Mouse (Mus musculus): ENCODE results near the gene Raf1. TPM values are rescaled to one million over a fixed set of nuclear protein-coding genes. Genes with fewer than 3 reads are reported as not detected.

The Raf1 gene
- polyA plus RNA-seq, 1 experiment from 2014 or later: 67.4 TPM

- H3K9me3 ChIP-seq (replicated peaks; ENCODE audit: low read length): no peaks in the 10 kb centered on the region
- H3K27ac ChIP-seq: no peak overlapping the region
- H3K4me2 ChIP-seq (ENCODE audit: low read length): no peak overlapping the region
- no peaks in the 10 kb centered on the region for H3K27me3 ChIP-seq (ENCODE audit: insufficient read depth, low read length)
- 81% methylated on average over 3 of the region's 3 CpGs for WGBS
- no peaks in the 10 kb centered on the region for H3K4me1 ChIP-seq (replicated peaks; ENCODE audit: insufficient read depth, low read length)
- no peak overlapping the region for H3K4me3 ChIP-seq (replicated peaks; ENCODE audit: low read depth, low read length)
- H3K36me3 ChIP-seq (ENCODE audit: insufficient read depth, low read length): no peaks in the 10 kb centered on the region
- DNase-seq (ENCODE audit: low spot score) (no peak), ATAC-seq (replicated peaks; ENCODE audit: low FRiP score, low read depth) (no peak)
- TF ChIP-seq CTCF (IDR thresholded peaks at IDR 0.05; ENCODE audit: low read depth): no peak
- H3K9ac ChIP-seq (ENCODE audit: low read depth, low read length): no peak overlapping the region
Observed at GRCm38 (mm10) chr6:115594463-115594862, 82.0 kb downstream of the Raf1 start.

GRCm38 (mm10) chr6:115593252-115593651 lies 83.2 kb downstream of the Raf1 start:
- DNase-seq (ENCODE audit: low spot score) (no peak), ATAC-seq (replicated peaks; ENCODE audit: low FRiP score, low read depth) (no peak)
- 80% methylated on average over 4 of the region's 4 CpGs for WGBS
- H3K4me1 ChIP-seq (replicated peaks; ENCODE audit: insufficient read depth, low read length): no peaks in the 10 kb centered on the region
- H3K4me3 ChIP-seq (replicated peaks; ENCODE audit: low read depth, low read length): no peak overlapping the region
- TF ChIP-seq CTCF (IDR thresholded peaks at IDR 0.05; ENCODE audit: low read depth): no peak
- no peaks in the 10 kb centered on the region for H3K27me3 ChIP-seq (ENCODE audit: insufficient read depth, low read length)
- no peak overlapping the region for H3K4me2 ChIP-seq (ENCODE audit: low read length)
- H3K9me3 ChIP-seq (replicated peaks; ENCODE audit: low read length): no peaks in the 10 kb centered on the region
- H3K9ac ChIP-seq (ENCODE audit: low read depth, low read length): no peak overlapping the region
- no peak overlapping the region for H3K27ac ChIP-seq
- no peaks in the 10 kb centered on the region for H3K36me3 ChIP-seq (ENCODE audit: insufficient read depth, low read length)

- H3K9ac ChIP-seq (ENCODE audit: low read depth, low read length): no peak within 1 kb of the TSS
- no peak within 1 kb of the TSS for H3K27ac ChIP-seq
- H3K9me3 ChIP-seq (replicated peaks; ENCODE audit: low read length): no peaks in the 10 kb centered on the region
- no peaks in the 10 kb centered on the region for H3K4me1 ChIP-seq (replicated peaks; ENCODE audit: insufficient read depth, low read length)
- ATAC-seq (replicated peaks; ENCODE audit: low FRiP score, low read depth) (peak; percentile 87), DNase-seq (ENCODE audit: low spot score) (peak; percentile 68)
- peak within 1 kb of the TSS; percentile 31 for H3K4me2 ChIP-seq (ENCODE audit: low read length)
- TF ChIP-seq CTCF (IDR thresholded peaks at IDR 0.05; ENCODE audit: low read depth): peak; percentile 33; the same call in 1 of the 2 replicates
- 34% methylated on average over 5 of the region's 5 CpGs for WGBS
- no peaks in the 10 kb centered on the region for H3K27me3 ChIP-seq (ENCODE audit: insufficient read depth, low read length)
- no peaks in the 10 kb centered on the region for H3K36me3 ChIP-seq (ENCODE audit: insufficient read depth, low read length)
- H3K4me3 ChIP-seq (replicated peaks; ENCODE audit: low read depth, low read length): no peak within 1 kb of the TSS
Observed at GRCm38 (mm10) chr6:115592458-115592857, 84.0 kb downstream of the Raf1 start, which contains the start of gene Mkrn2os. TSS of gene Mkrn2os (minus strand) at chr6:115592576.

- Histone ChIP-seq H3K4me3 (replicated peaks; ENCODE audit: low read depth, low read length) (no peak overlapping the region), H3K9me3 (replicated peaks; ENCODE audit: low read length) (no peaks in the 10 kb centered on the region), H3K27me3 (ENCODE audit: insufficient read depth, low read length) (no peaks in the 10 kb centered on the region), H3K27ac (no peak overlapping the region), H3K36me3 (ENCODE audit: insufficient read depth, low read length) (no peaks in the 10 kb centered on the region), H3K9ac (ENCODE audit: low read depth, low read length) (no peak overlapping the region), H3K4me2 (ENCODE audit: low read length) (peak overlapping the region; percentile 30), H3K4me1 (replicated peaks; ENCODE audit: insufficient read depth, low read length) (no peaks in the 10 kb centered on the region)
- DNase-seq (ENCODE audit: low spot score): no peak
- ATAC-seq (replicated peaks; ENCODE audit: low FRiP score, low read depth): no peak
- WGBS: 72% methylated on average over 19 of the region's 19 CpGs
- no peak for TF ChIP-seq CTCF (IDR thresholded peaks at IDR 0.05; ENCODE audit: low read depth)
Observed at GRCm38 (mm10) chr6:115591692-115592359, 84.6 kb downstream of the Raf1 start.

GRCm38 (mm10) chr6:115586321-115586720 lies 90.1 kb downstream of the Raf1 start:
- TF ChIP-seq CTCF (IDR thresholded peaks at IDR 0.05; ENCODE audit: low read depth): no peak
- no peaks in the 10 kb centered on the region for H3K27me3 ChIP-seq (ENCODE audit: insufficient read depth, low read length)
- DNase-seq (ENCODE audit: low spot score) (no peak), ATAC-seq (replicated peaks; ENCODE audit: low FRiP score, low read depth) (no peak)
- no peaks in the 10 kb centered on the region for H3K36me3 ChIP-seq (ENCODE audit: insufficient read depth, low read length)
- no peaks in the 10 kb centered on the region for H3K9me3 ChIP-seq (replicated peaks; ENCODE audit: low read length)
- H3K4me2 ChIP-seq (ENCODE audit: low read length): no peak overlapping the region
- H3K9ac ChIP-seq (ENCODE audit: low read depth, low read length): no peak overlapping the region
- no peak overlapping the region for H3K27ac ChIP-seq
- WGBS: 82% methylated on average over 10 of the region's 10 CpGs
- no peaks in the 10 kb centered on the region for H3K4me1 ChIP-seq (replicated peaks; ENCODE audit: insufficient read depth, low read length)
- H3K4me3 ChIP-seq (replicated peaks; ENCODE audit: low read depth, low read length): no peak overlapping the region

- H3K27ac ChIP-seq: no peak overlapping the region
- no peaks in the 10 kb centered on the region for H3K9me3 ChIP-seq (replicated peaks; ENCODE audit: low read length)
- ATAC-seq (replicated peaks; ENCODE audit: low FRiP score, low read depth) (no peak), DNase-seq (ENCODE audit: low spot score) (no peak)
- H3K4me2 ChIP-seq (ENCODE audit: low read length): no peak overlapping the region
- TF ChIP-seq CTCF (IDR thresholded peaks at IDR 0.05; ENCODE audit: low read depth): no peak; the same call in 1 of the 2 replicates
- WGBS: 77% methylated on average over 3 of the region's 3 CpGs
- no peaks in the 10 kb centered on the region for H3K27me3 ChIP-seq (ENCODE audit: insufficient read depth, low read length)
- H3K4me1 ChIP-seq (replicated peaks; ENCODE audit: insufficient read depth, low read length): no peaks in the 10 kb centered on the region
- no peak overlapping the region for H3K9ac ChIP-seq (ENCODE audit: low read depth, low read length)
- H3K36me3 ChIP-seq (ENCODE audit: insufficient read depth, low read length): 0 out of 2 replicates have a peak, but pooled peaks cover 2% of the 10 kb centered on the region
- H3K4me3 ChIP-seq (replicated peaks; ENCODE audit: low read depth, low read length): no peak overlapping the region
Observed at GRCm38 (mm10) chr6:115584176-115584575, 92.3 kb downstream of the Raf1 start.

Measured in kidney, postnatal 0 days (tissue).